Mouse (Mus musculus): ENCODE measurements around the gene Hist1h2ak.
"Not testable (repeated sequence)": the region's sequence is repeated elsewhere in the genome, so short reads cannot be mapped to it uniquely, and the experiment has no call there.

The Hist1h2ak gene

GRCm38 (mm10) chr13:21755707-21756106, 2.1 kb upstream of the Hist1h2ak start:
- no peak for DNase-seq (ENCODE audit: low spot score in 2 of 2)

DNA sequence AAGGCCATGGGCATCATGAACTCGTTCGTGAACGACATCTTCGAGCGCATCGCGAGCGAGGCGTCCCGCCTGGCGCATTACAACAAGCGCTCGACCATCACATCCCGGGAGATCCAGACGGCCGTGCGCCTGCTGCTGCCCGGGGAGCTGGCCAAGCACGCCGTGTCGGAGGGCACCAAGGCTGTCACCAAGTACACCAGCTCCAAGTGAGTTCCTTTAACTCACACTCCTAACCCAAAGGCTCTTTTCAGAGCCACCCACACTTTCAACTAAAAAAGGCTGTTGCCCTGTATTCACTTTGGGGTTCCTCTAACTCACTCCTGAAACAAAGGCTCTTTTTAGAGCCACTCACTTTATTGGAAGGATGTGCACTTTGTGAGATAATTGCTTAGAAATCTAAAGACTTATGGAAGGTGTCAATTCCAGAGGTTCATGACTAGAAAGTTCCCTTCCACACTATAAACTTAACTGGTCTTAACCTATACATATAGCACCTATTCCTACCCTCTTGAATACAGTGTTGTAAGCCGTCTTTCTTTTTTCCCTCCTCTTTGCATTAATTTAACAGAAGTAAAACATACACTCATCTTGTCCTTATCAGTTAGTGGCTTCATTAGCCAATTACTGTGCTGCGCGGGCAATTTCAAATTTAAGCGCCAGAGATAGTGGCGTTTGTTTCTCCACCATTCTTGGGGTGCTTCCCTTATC, 821 bp upstream of the Hist1h2ak start:
- DNase-seq (ENCODE audit: low spot score in 2 of 2), result not testable (repeated sequence)

DNA sequence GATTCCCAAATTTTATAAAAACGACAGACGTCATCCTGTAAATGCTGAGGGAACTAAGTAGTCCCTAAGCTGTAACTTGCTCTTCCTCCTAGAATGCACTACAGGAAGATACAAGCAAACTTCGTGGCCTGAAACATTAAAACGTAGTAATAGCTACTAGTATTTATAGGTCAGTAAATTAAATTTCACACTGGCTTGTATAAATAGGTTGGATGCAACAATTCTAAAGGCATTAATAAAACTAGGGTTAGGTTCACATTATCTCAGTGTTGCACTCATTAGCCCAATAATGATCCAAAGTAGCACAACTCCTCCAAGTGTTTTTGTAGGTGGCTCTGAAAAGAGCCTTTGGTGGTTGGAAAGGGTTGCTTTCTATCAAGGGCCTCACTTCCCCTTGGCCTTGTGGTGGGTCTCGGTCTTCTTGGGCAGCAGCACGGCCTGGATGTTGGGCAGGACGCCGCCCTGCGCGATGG, 540 bp downstream of the Hist1h2ak start:
- DNase-seq (ENCODE audit: low spot score in 2 of 2), result no peak

GRCm38 (mm10) chr13:21752356-21752755, 1.3 kb downstream of the Hist1h2ak start:
- no peak for DNase-seq (ENCODE audit: low spot score in 2 of 2)

DNA sequence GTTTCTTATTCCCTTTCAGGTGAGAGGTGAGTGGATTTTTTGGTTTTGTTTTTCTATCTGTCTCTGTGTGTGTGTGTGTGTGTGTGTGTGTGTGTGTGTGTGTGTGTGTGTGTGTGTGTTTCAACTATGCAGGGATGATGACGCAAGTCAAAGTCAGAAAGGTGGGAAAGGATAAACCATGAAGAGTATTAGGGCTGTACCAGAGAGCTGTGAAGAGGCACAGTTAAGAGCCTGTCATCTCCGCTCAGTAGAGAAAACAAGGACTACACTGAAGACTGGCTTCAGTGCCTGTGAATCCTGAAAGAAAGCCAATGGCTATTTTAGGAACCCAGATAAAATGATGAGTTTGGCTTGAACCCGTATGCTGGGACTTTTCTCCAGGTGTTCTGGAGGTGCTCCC, 1.8 kb downstream of the Hist1h2ak start:
- DNase-seq (ENCODE audit: low spot score in 2 of 2), result no peak

- DNase-seq (ENCODE audit: low spot score in 2 of 2), result no peak
Observed at GRCm38 (mm10) chr13:21751417-21751816, 2.2 kb downstream of the Hist1h2ak start.

DNA sequence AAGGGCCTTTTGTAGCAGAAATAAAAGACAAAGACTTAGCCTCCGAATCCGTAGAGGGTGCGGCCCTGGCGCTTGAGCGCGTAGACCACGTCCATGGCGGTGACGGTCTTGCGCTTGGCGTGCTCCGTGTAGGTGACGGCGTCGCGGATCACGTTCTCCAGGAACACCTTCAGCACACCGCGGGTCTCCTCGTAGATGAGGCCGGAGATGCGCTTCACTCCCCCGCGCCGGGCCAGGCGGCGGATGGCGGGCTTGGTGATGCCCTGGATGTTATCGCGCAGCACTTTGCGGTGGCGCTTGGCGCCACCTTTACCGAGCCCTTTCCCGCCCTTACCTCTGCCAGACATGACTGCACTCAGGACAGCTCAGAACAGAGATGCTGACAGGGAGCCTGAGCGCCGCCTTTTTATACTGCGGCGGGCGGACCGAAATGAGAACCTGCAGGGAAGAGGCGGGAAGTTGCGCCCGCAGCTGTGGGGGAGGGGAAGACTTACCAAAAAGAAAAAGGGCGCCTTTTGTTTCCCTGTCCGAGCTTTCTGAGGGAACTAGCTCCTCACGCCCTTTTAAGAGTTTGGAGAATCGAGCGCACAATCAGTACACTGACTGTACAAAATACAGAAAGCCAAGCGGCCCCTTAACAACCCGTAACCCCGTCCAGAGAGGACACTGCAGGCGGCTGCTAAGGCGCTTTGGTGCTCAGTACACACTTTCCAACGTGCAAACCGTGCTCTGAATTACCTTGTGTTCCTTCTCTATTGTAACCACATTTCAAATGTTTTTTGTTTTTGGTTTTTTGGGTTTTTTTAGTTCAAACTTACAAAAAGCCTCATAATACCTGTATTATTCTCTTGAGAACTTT, 3.2 kb downstream of the Hist1h2ak start, which contains the start of gene Hist1h4k:
Gene Hist1h4k, minus strand, starts transcription at position 347 of the 859 bp plus-strand sequence.
- DNase-seq (ENCODE audit: low spot score in 2 of 2), result peak; percentile 87 to 88

DNA sequence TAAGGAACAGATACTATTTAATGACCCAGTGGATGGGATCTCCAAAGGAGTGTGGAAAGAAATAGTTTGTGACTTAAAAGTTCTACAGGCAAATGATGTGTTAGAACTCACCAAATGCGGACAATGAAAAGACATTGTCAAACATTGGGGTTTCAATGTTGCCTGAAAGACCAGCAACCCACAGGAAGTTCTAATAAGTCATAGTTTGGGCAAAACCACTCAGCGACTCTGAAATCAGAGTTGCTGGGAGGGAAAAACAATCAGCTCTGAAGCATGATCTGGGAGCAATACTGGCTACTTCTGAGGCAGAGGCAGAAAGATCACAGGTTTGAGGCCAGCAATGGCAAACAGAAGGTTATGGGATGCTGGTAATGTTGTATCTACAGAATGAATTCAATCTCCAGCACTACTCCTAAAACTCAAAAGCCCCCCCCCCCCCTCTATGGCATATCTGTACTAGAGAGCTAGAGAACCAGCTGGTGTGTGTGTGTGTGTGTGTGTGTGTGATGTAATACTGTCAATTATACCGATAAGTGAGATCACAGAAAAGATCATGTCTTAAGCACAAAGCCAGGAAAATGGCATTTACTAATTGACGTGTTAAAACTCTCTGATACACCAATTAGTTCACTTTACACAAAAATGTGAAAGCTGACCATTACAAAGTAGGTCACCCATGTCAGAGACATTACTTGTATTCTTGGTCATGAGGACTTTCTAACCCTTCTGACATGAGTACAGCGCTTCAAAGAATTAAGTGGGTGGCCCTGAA, 4.1 kb downstream of the Hist1h2ak start:
- DNase-seq (ENCODE audit: low spot score in 2 of 2), result no peak

GRCm38 (mm10) chr13:21745006-21745405, 8.6 kb downstream of the Hist1h2ak start:
- no peak for DNase-seq (ENCODE audit: low spot score in 2 of 2)

DNA sequence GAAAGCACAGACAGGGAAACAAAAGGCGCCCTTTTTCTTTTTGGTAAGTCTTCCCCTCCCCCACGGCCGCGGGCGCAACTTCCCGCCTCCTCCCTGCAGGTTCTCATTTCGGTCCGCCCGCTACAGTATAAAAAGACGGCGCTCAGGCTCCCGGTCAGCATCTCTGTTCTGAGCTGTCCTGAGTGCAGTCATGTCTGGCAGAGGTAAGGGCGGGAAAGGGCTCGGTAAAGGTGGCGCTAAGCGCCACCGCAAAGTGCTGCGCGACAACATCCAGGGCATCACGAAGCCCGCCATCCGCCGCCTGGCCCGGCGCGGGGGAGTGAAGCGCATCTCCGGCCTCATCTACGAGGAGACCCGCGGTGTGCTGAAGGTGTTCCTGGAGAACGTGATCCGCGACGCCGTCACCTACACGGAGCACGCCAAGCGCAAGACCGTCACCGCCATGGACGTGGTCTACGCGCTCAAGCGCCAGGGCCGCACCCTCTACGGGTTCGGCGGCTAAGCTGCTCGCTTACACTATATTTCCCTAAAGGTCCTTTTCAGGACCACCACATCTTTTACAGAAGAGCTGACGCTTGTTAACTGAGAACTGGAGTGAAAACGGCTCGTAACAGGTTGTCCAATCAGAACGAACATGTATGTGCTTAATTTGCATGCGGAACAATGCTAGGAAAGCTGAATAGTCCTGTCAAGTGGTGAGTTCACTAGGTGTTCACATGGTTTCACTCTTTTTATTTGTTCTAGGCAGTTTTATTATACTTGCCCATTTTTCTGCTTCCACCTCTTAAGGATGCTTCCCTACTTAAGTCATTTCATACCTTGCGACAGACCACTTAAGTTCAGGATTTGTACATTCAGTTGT, 18.5 kb downstream of the Hist1h2ak start, which contains the start of gene Hist1h4j:
Gene Hist1h4j, plus strand, starts transcription at position 159 of the 862 bp plus-strand sequence.
- DNase-seq (ENCODE audit: low spot score in 2 of 2), result peak; percentile 65 to 73

DNA sequence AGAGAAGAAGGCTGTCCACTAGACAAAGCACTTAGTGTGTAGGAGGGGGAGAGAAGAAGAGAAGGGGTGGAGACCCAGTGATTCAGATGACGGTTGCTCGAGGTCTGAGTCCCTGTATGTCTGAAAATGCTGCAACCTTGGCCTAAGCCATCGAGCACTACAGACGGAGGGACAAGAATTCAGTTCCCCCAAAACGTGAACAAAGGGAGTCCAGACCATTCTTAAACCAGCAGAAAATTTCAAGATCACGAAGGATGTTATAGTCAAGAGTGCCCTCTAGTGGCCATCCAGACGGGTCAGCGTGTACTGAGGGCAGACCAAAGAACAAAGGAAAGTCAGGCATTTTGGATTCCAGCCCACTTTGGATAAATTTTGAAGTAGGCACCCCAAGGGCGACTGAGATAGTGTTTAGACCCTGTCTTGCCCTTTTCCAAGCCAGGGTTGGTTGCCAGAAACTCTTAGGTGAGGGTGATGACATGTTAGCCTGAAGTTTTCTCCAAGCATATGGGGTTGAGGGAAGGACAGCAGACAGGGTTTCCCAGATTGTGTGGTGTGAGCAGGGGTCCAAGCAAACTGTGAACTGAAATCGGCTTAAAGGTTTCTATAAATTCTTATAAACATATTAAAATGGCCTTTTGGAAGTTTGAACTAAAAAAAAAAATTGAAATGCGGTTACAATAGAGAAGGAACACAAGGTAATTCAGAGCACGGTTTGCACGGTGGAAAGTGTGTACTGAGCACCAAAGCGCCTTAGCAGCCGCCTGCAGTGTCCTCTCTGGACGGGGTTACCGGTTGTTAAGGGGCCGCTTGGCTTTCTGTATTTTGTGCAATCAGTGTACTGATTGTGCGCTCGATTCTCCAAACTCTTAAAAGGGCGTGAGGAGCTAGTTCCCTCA, 19.4 kb downstream of the Hist1h2ak start:
- peak in 1 of 2 experiments; percentile 55 for DNase-seq (ENCODE audit: low spot score in 2 of 2)

DNA sequence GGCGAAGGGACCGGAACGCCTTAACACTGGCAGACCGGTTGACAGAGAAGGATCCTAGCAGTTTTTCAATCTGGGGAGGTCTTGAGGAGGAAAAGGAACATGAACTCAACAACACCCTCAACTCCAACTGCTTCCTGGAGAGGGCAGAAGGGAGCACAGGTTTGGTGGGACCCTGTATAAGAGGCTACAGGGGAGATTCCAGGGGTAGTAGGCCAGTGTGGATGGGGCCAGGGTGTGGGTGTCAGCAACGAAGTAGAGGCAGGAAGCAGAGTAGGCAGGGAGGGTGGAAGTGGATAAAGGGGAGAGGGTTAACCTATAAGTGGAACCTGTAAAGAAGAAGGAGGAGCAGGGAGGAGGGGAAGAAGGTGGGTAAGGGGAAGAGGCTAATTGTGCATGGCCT, 20.2 kb downstream of the Hist1h2ak start:
- DNase-seq (ENCODE audit: low spot score in 2 of 2), result no peak

- no peak for DNase-seq (ENCODE audit: low spot score in 2 of 2)
Observed at GRCm38 (mm10) chr13:21729544-21729943, 24.1 kb downstream of the Hist1h2ak start.

DNA sequence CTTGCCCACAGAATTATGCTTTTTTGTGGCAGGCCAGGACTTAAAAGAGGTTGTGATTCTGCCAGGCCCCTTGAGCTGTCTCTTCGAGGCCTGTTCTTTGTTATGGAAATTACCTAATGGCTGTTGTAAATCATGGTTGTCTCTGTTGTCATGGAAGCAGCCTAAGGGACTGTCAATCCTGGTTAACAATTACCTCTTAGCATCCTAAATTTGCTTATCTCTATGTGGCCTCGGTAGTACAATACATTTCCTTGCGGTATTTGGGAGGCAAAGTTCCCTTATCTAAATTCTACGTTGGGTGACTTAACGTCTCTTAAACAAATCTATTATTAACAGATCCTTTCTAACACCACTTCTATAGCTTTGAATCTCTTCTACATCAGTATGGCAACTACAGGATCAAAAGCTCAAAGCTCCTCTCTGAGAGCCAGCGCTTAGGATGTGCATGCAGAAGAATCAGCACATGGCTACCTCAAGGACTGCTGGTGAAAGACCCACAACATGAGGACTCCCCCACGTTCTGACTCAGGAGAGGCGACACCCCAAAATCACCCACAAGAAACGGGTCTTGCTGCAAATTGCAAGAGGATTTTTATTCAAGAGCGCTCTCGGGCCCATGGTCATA, 25.6 kb downstream of the Hist1h2ak start:
- DNase-seq (ENCODE audit: low spot score in 2 of 2), result no peak

- no peak for DNase-seq (ENCODE audit: low spot score in 2 of 2)
Observed at GRCm38 (mm10) chr13:21722993-21723836, 30.4 kb downstream of the Hist1h2ak start.

GRCm38 (mm10) chr13:21722373-21722925, 31.2 kb downstream of the Hist1h2ak start:
- DNase-seq (ENCODE audit: low spot score in 2 of 2), result no peak

GRCm38 (mm10) chr13:21721757-21722372, 31.8 kb downstream of the Hist1h2ak start, which contains the start of gene Hist1h2bm:
Gene Hist1h2bm, plus strand, starts transcription at chr13:21722044.
- peak; percentile 53 to 56 for DNase-seq (ENCODE audit: low spot score in 2 of 2)
